Mouse (Mus musculus) CH12.LX (cell line): ENCODE results near the gene Olfr965. TPM values are rescaled to one million over a fixed set of nuclear protein-coding genes. Genes with fewer than 3 reads are reported as not detected.

ENCODE experiments used
- polyA plus RNA-seq: library from polyadenylated mRNA; unstranded; fragments of >175 nt; gene quantifications from 2 replicates; pipeline ENCODE4 v1.2.1, GENCODE M21; 2012; ENCODE audit warnings: low read depth; ENCODE audit not compliant: insufficient read length
- total RNA-seq, 2 experiments: library from RNA; depleted of rRNA; stranded (reverse); fragments of 300-350 nt in 1 of 2; fragments of >200 nt in 1 of 2; gene quantifications; 2 replicates each; pipeline ENCODE4 v1.2.3; 2012 to 2014

The Olfr965 gene
- total and polyA plus RNA-seq, 3 experiments = not detected

Other genes with a start within 250 kb of the Olfr965 start
Only the 20 nearest of the 22 such genes appear.
- not detected in 2 replicates for gene Olfr955, start 239.4 kb upstream of the Olfr965 start, total RNA-seq (2012; rRNA removed)
- not detected in 2 replicates for gene Olfr955, start 239.4 kb upstream of the Olfr965 start, total RNA-seq (2014; rRNA removed)
- gene Olfr955, start 239.4 kb upstream of the Olfr965 start, polyA plus RNA-seq = not detected in 2 replicates
- not detected in 2 replicates for gene Olfr44, start 217.4 kb upstream of the Olfr965 start, total RNA-seq (2012; rRNA removed)
- gene Olfr44, start 217.4 kb upstream of the Olfr965 start, total RNA-seq (2014; rRNA removed) = not detected in 2 replicates
- not detected in 2 replicates for gene Olfr44, start 217.4 kb upstream of the Olfr965 start, polyA plus RNA-seq
- gene Olfr957, start 195.5 kb upstream of the Olfr965 start, total RNA-seq (2012; rRNA removed) = not detected in 2 replicates
- gene Olfr957, start 195.5 kb upstream of the Olfr965 start, total RNA-seq (2014; rRNA removed) = not detected in 2 replicates
- gene Olfr957, start 195.5 kb upstream of the Olfr965 start, polyA plus RNA-seq = not detected in 2 replicates
- not detected in 2 replicates for gene Olfr958, start 157.3 kb upstream of the Olfr965 start, total RNA-seq (2012; rRNA removed)
- not detected in 2 replicates for gene Olfr958, start 157.3 kb upstream of the Olfr965 start, total RNA-seq (2014; rRNA removed)
- not detected in 2 replicates for gene Olfr958, start 157.3 kb upstream of the Olfr965 start, polyA plus RNA-seq
- gene Olfr959, start 135.8 kb upstream of the Olfr965 start, total RNA-seq (2012; rRNA removed) = not detected in 2 replicates
- gene Olfr959, start 135.8 kb upstream of the Olfr965 start, total RNA-seq (2014; rRNA removed) = not detected in 2 replicates
- not detected in 2 replicates for gene Olfr959, start 135.8 kb upstream of the Olfr965 start, polyA plus RNA-seq
- not detected in 2 replicates for gene AW551984, start 107.0 kb upstream of the Olfr965 start, total RNA-seq (2012; rRNA removed)
- not detected in 2 replicates for gene AW551984, start 107.0 kb upstream of the Olfr965 start, total RNA-seq (2014; rRNA removed)
- not detected in 2 replicates for gene AW551984, start 107.0 kb upstream of the Olfr965 start, polyA plus RNA-seq
- gene Olfr148, start 100.7 kb upstream of the Olfr965 start, total RNA-seq (2012; rRNA removed) = not detected in 2 replicates
- gene Olfr148, start 100.7 kb upstream of the Olfr965 start, total RNA-seq (2014; rRNA removed) = not detected in 2 replicates
- not detected in 2 replicates for gene Olfr148, start 100.7 kb upstream of the Olfr965 start, polyA plus RNA-seq
- gene Olfr960, start 90.0 kb upstream of the Olfr965 start, total RNA-seq (2012; rRNA removed) = not detected in 2 replicates
- not detected in 2 replicates for gene Olfr960, start 90.0 kb upstream of the Olfr965 start, total RNA-seq (2014; rRNA removed)
- gene Olfr960, start 90.0 kb upstream of the Olfr965 start, polyA plus RNA-seq = not detected in 2 replicates
- not detected in 2 replicates for gene Olfr961, start 66.3 kb upstream of the Olfr965 start, total RNA-seq (2012; rRNA removed)
- not detected in 2 replicates for gene Olfr961, start 66.3 kb upstream of the Olfr965 start, total RNA-seq (2014; rRNA removed)
- not detected in 2 replicates for gene Olfr961, start 66.3 kb upstream of the Olfr965 start, polyA plus RNA-seq
- gene Olfr963, start 44.1 kb upstream of the Olfr965 start, total RNA-seq (2012; rRNA removed) = not detected in 2 replicates
- gene Olfr963, start 44.1 kb upstream of the Olfr965 start, total RNA-seq (2014; rRNA removed) = not detected in 2 replicates
- not detected in 2 replicates for gene Olfr963, start 44.1 kb upstream of the Olfr965 start, polyA plus RNA-seq
- gene Olfr149, start 4.2 kb upstream of the Olfr965 start, total RNA-seq (2012; rRNA removed) = not detected in 2 replicates
- not detected in 2 replicates for gene Olfr149, start 4.2 kb upstream of the Olfr965 start, total RNA-seq (2014; rRNA removed)
- not detected in 2 replicates for gene Olfr149, start 4.2 kb upstream of the Olfr965 start, polyA plus RNA-seq
- not detected in 2 replicates for gene Olfr150, start 19.6 kb downstream of the Olfr965 start, total RNA-seq (2012; rRNA removed)
- not detected in 2 replicates for gene Olfr150, start 19.6 kb downstream of the Olfr965 start, total RNA-seq (2014; rRNA removed)
- gene Olfr150, start 19.6 kb downstream of the Olfr965 start, polyA plus RNA-seq = not detected in 2 replicates
- gene Olfr967, start 34.9 kb downstream of the Olfr965 start, total RNA-seq (2012; rRNA removed) = not detected in 2 replicates
- gene Olfr967, start 34.9 kb downstream of the Olfr965 start, total RNA-seq (2014; rRNA removed) = not detected in 2 replicates
- not detected in 2 replicates for gene Olfr967, start 34.9 kb downstream of the Olfr965 start, polyA plus RNA-seq
- gene Olfr968, start 71.9 kb downstream of the Olfr965 start, total RNA-seq (2012; rRNA removed) = not detected in 2 replicates
- not detected in 2 replicates for gene Olfr968, start 71.9 kb downstream of the Olfr965 start, total RNA-seq (2014; rRNA removed)
- gene Olfr968, start 71.9 kb downstream of the Olfr965 start, polyA plus RNA-seq = not detected in 2 replicates
- gene Olfr969, start 79.6 kb downstream of the Olfr965 start, total RNA-seq (2012; rRNA removed) = not detected in 2 replicates
- gene Olfr969, start 79.6 kb downstream of the Olfr965 start, total RNA-seq (2014; rRNA removed) = not detected in 2 replicates
- not detected in 2 replicates for gene Olfr969, start 79.6 kb downstream of the Olfr965 start, polyA plus RNA-seq
- not detected in 2 replicates for gene Olfr970, start 97.5 kb downstream of the Olfr965 start, total RNA-seq (2012; rRNA removed)
- gene Olfr970, start 97.5 kb downstream of the Olfr965 start, total RNA-seq (2014; rRNA removed) = not detected in 2 replicates
- gene Olfr970, start 97.5 kb downstream of the Olfr965 start, polyA plus RNA-seq = not detected in 2 replicates
- not detected in 2 replicates for gene Olfr971, start 125.5 kb downstream of the Olfr965 start, total RNA-seq (2012; rRNA removed)
- not detected in 2 replicates for gene Olfr971, start 125.5 kb downstream of the Olfr965 start, total RNA-seq (2014; rRNA removed)
- not detected in 2 replicates for gene Olfr971, start 125.5 kb downstream of the Olfr965 start, polyA plus RNA-seq
- not detected in 2 replicates for gene Olfr972, start 155.1 kb downstream of the Olfr965 start, total RNA-seq (2012; rRNA removed)
- gene Olfr972, start 155.1 kb downstream of the Olfr965 start, total RNA-seq (2014; rRNA removed) = not detected in 2 replicates
- gene Olfr972, start 155.1 kb downstream of the Olfr965 start, polyA plus RNA-seq = not detected in 2 replicates
- gene Olfr229, start 196.0 kb downstream of the Olfr965 start, total RNA-seq (2012; rRNA removed) = not detected in 2 replicates
- not detected in 2 replicates for gene Olfr229, start 196.0 kb downstream of the Olfr965 start, total RNA-seq (2014; rRNA removed)
- gene Olfr229, start 196.0 kb downstream of the Olfr965 start, polyA plus RNA-seq = not detected in 2 replicates
- gene Olfr974, start 226.1 kb downstream of the Olfr965 start, total RNA-seq (2012; rRNA removed) = not detected in 2 replicates
- not detected in 2 replicates for gene Olfr974, start 226.1 kb downstream of the Olfr965 start, total RNA-seq (2014; rRNA removed)
- not detected in 2 replicates for gene Olfr974, start 226.1 kb downstream of the Olfr965 start, polyA plus RNA-seq